Mouse (Mus musculus): ENCODE measurements around the gene 6030452D12Rik.

DNA sequence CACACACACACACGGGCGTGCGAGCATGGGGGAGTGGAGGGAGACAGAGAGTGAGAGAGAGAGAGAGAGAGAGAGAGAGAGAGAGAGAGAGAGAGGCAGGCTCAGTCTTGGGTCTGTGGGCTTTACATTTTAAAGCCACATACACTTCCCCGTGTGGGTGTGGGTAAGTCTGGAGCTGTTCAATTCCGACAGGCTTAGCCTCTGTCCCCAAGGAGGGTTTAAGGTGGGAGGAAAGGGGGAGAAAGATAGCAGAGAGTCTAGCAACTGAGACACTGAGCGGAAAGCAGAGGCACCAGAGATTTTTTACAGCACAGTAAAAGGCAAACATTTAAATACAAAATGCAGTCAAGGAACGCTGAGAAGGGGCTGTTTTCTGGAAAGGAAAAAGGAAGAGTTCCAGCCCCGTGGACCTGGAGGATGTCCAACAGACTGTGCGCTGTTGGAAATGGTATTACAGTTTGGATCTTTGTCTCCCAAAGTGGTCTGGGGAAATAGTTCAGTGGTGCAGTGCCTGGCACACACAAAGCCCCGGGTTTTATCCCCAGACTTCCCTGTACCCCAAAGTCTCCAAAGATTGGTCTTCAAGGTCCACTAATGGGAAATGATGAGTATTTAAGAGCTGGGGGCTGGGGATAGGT lies 5.1 kb downstream of the 6030452D12Rik start:
- TF ChIP-seq CTCF (IDR thresholded peaks at IDR 0.05; ENCODE audit: control insufficient read depth, insufficient read depth, insufficient replicate concordance, low read depth, low read length): no peak
- no peak for TF ChIP-seq POLR2A (IDR thresholded peaks at IDR 0.05; ENCODE audit: control insufficient read depth, low read depth, low read length)

Data from testis, adult 2 months (tissue).